In genomic region chr4:109043756-109044155, GRCm38 (mm10) we compare ENCODE assay signal across 15 mouse cellular contexts.
"Had no signal": no experiment of that assay in that cellular context is flagged by ENCODE, and none has a peak within 500 bp of the region (broad histone marks: within the 10 kb centered on the region; RNA-seq: fewer than 3 reads in every experiment).

No protein-coding gene starts in this region.

- H3K4me3 ChIP-seq: lung, embryonic 15.5 days; megakaryocyte, embryonic 14.5 days; midbrain, embryonic 13.5 days; midbrain, embryonic 15.5 days; neural tube, embryonic 12.5 days; stomach, embryonic 15.5 days had no signal

- DNase-seq: liver, postnatal 0 days; lung, adult 2 months; lung, postnatal 14 days; lung, postnatal 36 days; right cerebral cortex, postnatal 14 days; thymus, adult 2 months; thymus, postnatal 25 days; thymus, postnatal 4 days had no signal

- H3K27ac ChIP-seq: lung, embryonic 15.5 days; macrophage; midbrain, embryonic 13.5 days; midbrain, embryonic 15.5 days; neural tube, embryonic 12.5 days; stomach, embryonic 15.5 days had no signal
